Mouse (Mus musculus) stomach, adult 2 months (tissue): ENCODE measurements around the gene Ccdc114. TPM values are rescaled to one million over a fixed set of nuclear protein-coding genes. Genes with fewer than 3 reads are reported as not detected.

Experiments
- polyA plus RNA-seq: library from polyadenylated mRNA; depleted of rRNA; stranded (reverse); fragments of >200 nt; gene quantifications from 2 replicates; pipeline ENCODE4 v1.2.3, GENCODE M21; 2012; rRNA removed

Ccdc114 gene
- 0.82 and 1.2 TPM in 2 replicates for polyA plus RNA-seq

DNA sequence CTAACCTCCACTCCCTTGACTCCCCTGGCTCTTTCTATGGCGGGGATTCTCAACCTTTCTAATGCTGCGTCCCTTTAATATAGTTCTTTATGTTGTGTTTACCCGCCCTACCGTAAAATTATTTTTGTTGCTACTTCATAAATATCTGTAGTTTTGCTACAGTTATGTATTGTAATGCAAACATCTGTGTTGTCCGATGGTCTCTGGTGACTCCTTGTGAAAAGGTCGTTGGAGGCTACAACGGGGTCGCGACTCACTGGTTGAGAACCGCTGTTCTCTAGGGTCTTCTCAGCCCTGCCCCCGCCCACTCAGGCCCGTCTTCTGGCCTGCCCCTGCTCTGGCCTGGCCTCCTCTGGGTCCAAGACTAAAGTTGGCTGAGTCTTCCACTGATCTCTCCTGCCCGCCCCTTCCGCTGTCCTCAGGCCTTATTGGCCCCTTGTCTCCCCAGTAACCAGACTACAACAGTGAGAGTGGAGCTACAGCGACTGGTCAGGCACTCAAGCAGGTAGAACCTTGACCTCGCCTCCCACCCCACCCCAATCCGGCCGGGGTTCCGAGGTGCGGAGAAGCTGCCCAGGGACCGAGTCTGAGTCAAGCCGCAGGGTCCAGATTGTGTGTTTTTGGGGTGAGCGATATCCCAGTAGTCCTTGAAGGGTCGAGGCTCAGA, at the start of gene Ccdc114:
Gene Ccdc114, plus strand, starts transcription at position 311 of the 667 bp plus-strand sequence.

GRCm38 (mm10) chr7:45878278-45878677, 45.6 kb upstream of the Ccdc114 start, which contains the start of gene Grin2d:
Grin2d (minus strand) TSS chr7:45878378.

DNA sequence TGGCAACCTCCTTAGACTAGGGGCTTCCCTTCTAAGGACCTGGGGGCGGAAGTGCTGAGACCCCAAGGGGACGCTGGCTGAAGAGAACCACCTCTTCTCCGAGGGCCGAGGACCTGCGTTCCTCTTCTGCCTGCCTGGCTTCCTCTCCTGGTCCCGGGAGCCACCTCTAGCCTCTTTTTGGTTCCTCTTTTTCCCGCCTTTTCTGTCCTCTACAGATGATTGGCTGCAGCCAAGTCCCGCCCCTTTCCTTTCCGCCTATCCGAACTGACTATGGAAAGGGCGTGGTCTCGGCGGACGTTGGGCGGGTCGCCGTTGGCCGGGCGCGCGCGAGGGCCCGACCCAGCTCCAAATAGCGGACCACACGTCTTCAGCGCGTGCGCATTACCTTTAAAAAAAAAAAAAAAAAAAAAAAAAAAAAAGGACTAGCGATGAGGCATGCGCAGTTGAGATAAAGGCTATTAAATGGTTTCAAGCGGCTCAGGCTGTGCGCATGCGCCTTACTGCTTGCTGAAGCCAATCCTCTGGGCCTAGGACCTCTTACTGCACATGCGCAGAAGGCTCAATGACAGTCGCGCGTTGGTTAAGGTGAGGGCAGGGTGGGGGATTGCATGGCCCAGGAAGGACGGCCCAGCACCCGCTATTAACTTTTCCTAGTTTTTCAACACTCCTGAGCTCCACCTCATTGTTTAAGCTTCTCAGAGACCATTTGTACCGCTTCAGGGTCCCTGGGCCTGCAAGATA, 27.2 kb upstream of the Ccdc114 start, which contains the start of the genes Syngr4 and Tmem143:
Gene Syngr4, minus strand, starts transcription at position 198 of the 741 bp plus-strand sequence.
Gene Tmem143, plus strand, starts transcription at position 425 of the 741 bp plus-strand sequence.

GRCm38 (mm10) chr7:45921242-45921621, 2.6 kb upstream of the Ccdc114 start, which contains the start of gene Emp3:
Emp3 (minus strand) TSS chr7:45921404.

Other genes starting within 250 kb of the Ccdc114 start
- gene Ntn5, start 240.1 kb upstream of the Ccdc114 start, polyA plus RNA-seq = 0.94 and 3.5 TPM in 2 replicates
- 0.08 and 0.23 TPM in 2 replicates for gene Sec1, start 229.7 kb upstream of the Ccdc114 start, polyA plus RNA-seq
- gene Car11, start 224.2 kb upstream of the Ccdc114 start, polyA plus RNA-seq = 7.3 and 11.6 TPM in 2 replicates
- gene Dbp, start 219.0 kb upstream of the Ccdc114 start, polyA plus RNA-seq = 8.9 and 12.6 TPM in 2 replicates
- 950 and 1,663 TPM in 2 replicates for gene Rpl18, start 208.6 kb upstream of the Ccdc114 start, polyA plus RNA-seq
- gene Sphk2, start 206.1 kb upstream of the Ccdc114 start, polyA plus RNA-seq = 62.1 and 73.9 TPM in 2 replicates
- 134 and 147 TPM in 2 replicates for gene Fam83e, start 202.9 kb upstream of the Ccdc114 start, polyA plus RNA-seq
- gene Spaca4, start 198.3 kb upstream of the Ccdc114 start, polyA plus RNA-seq = not detected in 2 replicates
- 1.4 and 2.2 TPM in 2 replicates for gene Lmtk3, start 140.3 kb upstream of the Ccdc114 start, polyA plus RNA-seq
- gene Sult2b1, start 139.4 kb upstream of the Ccdc114 start, polyA plus RNA-seq = 28.3 and 35.1 TPM in 2 replicates
- 35.8 and 65.2 TPM in 2 replicates for gene Cyth2, start 109.5 kb upstream of the Ccdc114 start, polyA plus RNA-seq
- gene Kcnj14, start 99.3 kb upstream of the Ccdc114 start, polyA plus RNA-seq = 0.02 and 0.05 TPM in 2 replicates
- 7.6 TPM in 2 replicates for gene Grwd1, start 93.1 kb upstream of the Ccdc114 start, polyA plus RNA-seq
- gene Kdelr1, start 51.3 kb upstream of the Ccdc114 start, polyA plus RNA-seq = 141 and 144 TPM in 2 replicates
- 2.1 and 3.5 TPM in 2 replicates for gene Grin2d, start 45.7 kb upstream of the Ccdc114 start, polyA plus RNA-seq
- 0.11 and 0.23 TPM in 2 replicates for gene Syngr4, start 27.4 kb upstream of the Ccdc114 start, polyA plus RNA-seq
- gene Tmem143, start 27.1 kb upstream of the Ccdc114 start, polyA plus RNA-seq = 21.2 and 21.7 TPM in 2 replicates
- 123 and 138 TPM in 2 replicates for gene Emp3, start 2.7 kb upstream of the Ccdc114 start, polyA plus RNA-seq
- gene Abcc6, start 106.2 kb downstream of the Ccdc114 start, polyA plus RNA-seq = 0.22 and 0.79 TPM in 2 replicates
- 8.3 and 12.3 TPM in 2 replicates for gene Nomo1, start 109.6 kb downstream of the Ccdc114 start, polyA plus RNA-seq
- gene Kcnj11, start 176.7 kb downstream of the Ccdc114 start, polyA plus RNA-seq = 1.9 and 3.3 TPM in 2 replicates